Mouse (Mus musculus) cerebellum, adult 8-10 months (tissue): ENCODE measurements around the gene Gm28539.
"Not testable (repeated sequence)": the region's sequence is repeated elsewhere in the genome, so short reads cannot be mapped to it uniquely, and the experiment has no call there.

Source experiments
- DNase-seq: peaks from one replicate; pipeline ENCODE4 v3.0.0; 2022

The Gm28539 gene

DNA sequence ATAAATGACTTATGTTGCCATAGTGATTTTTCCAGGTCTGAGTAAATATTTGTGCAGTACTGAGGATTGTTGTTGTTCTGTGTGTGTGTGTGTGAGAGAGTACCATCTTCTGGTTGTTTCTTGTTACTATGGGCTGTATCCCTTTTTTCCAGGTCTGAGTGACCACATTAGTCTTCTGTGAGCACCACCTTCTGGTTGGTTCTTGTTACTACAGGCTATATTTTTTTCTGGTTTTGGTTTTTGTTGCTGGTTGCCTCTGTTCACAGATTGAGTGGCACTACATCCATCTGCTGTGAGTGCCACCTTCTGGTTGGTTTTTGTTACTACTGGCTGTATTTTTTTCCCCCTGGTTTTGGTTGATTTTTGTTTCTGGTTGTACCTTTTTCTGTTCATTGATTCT is 22.2 kb downstream of the Gm28539 start:
- DNase-seq, result peak; percentile 78

DNA sequence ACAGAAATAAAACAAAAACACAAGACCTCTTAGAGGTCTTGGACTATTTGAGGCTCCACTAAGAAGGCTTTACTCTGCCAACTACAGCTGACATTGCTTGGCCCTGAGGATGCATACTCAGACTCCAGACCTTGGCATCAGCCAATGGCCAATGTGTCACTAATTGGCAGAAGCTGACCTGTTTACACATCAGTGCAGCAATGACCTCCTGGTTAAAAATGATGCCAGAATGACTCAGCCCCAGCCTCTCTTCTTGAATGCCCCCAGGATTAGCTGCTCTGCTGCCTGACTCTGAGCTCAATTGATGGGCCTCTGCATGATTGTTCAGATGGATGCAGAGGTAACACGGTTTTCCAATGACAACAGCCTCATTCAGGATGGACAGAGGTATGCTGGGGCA is 23.8 kb downstream of the Gm28539 start:
- no peak for DNase-seq

DNA sequence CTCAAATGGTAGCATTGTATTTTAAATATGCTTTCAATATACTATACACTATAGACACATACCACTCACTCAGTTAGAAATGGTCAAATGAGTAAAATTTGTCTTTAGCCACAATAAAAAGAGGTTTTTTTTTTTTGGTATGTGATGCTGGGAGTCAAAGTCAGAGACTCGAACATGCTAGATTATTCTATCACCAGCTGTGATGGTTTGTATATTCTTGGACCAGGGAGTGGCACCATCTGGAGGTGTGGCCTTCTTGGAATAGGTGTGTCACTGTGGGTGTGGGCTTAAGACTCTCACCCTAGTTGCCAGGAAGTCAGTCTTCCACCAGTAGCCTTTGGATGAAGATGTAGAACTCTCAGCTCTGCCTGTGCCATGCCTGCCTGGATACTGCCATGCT is 34.1 kb downstream of the Gm28539 start:
- DNase-seq, result not testable (repeated sequence)

DNA sequence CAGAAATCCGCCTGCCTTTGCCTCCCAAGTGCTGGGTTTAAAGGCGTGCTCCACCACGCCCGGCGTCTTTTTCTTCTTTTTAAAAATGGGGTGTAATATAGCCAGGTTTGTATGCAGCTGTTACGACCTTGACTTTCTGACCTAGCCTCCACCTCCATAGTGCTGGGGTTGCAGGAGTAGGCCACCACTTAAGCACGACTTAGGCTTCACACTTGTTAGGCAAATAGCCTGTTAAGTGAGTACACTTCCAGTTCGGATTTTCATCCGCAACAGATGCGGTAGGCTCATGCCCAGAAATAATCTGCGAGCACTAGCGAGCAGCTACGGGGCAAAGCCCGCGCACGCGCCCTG is 39.7 kb downstream of the Gm28539 start:
- DNase-seq, result no peak

DNA sequence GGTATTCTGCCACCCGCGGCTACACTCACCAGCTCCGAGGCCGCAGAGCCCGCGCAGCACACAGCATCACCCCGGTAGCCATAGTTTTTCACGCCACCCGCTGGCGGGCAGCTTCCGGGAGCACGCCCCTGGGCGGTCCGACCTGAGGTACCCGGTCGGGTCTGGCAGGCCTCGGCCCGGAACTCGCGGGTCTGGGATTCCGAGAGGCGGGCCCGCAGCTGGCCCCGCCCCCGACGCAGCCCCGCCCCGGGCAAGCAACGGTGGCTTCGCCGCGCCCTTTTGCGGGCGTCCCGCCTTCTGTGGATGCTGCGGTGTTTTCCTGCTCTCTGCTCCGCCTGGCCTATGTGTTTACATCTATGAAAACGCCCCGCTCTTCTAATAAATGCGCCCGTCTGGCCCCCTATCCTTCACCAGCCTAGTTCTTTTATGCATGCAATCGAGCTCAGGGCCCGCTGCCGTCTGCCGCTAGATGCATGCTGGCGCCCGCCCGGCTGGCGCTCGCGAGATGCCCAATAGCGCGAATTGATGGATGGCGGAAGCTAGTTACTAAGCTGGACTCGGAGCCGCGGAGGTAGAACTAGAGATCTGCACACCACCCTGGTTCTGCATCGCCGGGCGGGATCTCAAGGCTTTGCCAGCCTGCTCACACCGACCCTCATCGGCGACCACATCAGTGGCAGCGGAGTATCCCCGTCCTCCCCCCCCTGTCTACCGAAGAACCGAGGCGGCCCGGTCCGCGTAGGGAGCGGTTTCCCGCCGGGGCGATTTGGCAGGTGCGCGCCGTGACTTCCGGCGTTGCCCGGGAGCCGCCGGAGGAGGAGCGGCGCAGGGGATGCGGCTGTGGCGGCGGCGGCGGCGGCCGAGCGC is 40.3 kb downstream of the Gm28539 start, which contains the start of the genes Mrpl40 and Hira:
Gene Mrpl40, minus strand, starts transcription at position 421 of the 867 bp plus-strand sequence.
Gene Hira, plus strand, starts transcription at position 596 of the 867 bp plus-strand sequence.
- peak; percentile 94 for DNase-seq

DNA sequence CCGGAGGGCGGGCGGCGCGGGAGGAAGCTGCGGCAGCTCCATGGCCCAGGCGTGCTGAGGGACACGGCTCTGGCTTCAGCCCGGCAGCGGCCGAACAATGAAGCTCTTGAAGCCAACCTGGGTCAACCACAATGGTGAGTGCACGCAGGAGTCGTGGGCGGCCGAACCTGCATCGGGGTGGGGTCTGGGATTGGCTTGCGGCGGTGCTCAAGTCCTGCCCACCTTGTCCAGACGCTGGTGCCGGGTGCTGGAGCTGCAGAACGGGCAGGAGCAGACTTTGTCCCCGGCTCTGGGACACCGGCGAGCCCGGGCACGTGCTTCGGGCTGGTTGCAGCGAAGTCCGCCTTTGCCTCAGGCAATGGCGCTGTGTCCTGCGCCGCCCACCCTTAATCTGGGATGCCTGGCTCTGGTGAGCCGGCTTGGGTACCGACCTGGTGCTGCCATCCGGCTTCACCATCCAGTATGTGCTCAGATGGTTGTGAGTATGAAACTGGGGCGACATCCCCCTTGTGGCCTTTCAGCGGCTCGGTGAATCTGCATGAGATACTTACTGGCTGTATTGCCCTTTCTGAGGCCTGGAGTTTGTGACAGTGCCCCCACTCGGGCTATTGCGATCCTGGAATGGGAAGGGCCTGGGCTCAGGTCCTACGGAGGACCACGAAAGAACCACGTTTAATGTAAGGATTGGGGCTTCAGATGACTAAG is 41.2 kb downstream of the Gm28539 start:
- DNase-seq, result no peak

DNA sequence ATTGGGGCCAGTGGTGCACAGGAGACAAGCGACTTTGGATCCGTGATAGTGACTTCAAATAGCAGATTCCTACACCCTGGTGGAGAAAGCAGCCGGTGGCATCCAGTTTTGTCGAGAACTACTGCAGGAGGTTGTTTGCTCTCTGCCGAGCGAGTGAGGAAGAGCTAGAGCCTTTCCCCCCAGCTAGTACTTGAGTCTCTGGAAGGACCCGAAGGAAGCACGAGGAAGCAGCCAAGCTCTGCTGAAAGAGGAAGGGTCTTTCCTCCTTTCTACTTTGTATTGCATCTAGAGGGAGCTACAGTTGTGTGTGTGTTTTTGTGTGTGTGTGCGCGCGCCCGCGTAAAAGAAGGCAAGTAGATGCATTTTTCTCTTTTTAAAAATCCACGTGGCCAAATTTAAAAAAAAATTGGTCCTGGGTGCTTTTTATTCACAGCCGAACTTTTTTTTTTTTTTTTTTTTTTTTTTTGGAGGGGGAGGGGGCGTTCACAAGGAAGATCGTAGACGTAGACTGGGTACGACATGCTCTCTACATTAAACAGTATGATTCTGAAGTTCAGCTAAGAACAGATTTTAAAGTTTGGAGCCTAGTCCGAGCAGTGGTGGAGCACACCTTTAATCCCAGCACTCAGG is 41.8 kb downstream of the Gm28539 start:
- no peak for DNase-seq

DNA sequence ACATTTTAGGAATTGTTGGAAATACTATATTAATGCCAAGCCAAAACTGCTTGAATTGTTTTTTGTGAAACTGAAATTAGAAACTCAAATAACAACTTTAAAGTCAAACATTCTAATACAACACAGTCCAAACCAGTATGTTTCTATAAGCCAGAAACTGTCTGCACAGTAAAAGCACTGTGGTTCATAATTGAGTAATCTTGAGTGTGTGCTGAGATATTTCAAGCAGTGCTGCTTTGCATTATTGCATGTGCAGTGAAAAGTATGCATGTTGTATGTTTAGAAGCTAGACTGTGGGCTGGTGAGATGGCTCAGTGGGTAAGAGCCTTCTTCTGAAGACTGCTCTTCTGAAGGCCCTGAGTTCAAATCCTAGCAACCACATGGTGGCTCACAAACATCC is 47.7 kb downstream of the Gm28539 start:
- DNase-seq, result no peak

DNA sequence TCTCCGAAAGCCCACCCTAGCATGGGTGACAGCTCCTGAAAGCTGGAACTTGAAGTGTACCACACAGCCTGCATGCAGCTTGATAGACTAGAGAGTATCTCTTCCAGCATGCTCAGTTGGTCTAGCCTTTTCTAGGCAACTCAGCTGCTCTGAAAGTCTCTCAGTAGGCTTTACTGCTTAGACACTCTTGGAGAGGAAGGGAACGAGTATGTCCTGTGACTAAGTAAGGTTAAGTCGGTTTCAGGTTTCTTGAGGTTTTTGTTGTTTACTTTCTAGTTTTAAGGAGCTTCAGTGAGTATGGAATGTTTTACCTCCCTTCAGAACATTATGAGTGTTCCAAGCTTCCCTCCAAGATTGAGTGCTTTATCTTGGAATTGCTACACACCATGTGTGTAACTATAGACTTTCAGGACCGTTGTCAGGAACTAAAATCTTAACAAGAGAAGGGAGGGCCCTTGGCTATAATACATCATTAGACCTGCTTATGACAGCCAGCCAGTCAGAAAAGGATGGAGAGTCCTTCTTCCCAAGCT is 57.5 kb downstream of the Gm28539 start:
- no peak for DNase-seq

DNA sequence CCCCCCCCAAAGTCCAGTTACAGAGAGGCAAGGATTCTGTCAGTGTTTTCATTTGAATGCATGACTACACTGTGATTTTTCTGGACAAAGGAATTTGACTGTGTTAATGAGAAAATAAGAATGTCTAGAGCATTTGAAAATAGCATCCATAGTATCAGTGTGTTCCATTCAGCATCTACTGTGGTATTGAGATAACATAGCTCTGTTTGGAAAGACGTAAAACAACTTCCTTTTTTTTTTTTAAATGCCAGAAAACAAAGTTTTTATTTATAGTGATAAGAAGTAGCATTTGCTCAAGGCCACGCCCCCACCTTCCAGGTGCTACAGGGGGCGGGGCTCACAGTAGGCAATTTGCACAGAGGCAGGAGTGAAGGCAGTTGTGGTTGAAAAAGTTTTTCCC is 58.9 kb downstream of the Gm28539 start:
- no peak for DNase-seq

DNA sequence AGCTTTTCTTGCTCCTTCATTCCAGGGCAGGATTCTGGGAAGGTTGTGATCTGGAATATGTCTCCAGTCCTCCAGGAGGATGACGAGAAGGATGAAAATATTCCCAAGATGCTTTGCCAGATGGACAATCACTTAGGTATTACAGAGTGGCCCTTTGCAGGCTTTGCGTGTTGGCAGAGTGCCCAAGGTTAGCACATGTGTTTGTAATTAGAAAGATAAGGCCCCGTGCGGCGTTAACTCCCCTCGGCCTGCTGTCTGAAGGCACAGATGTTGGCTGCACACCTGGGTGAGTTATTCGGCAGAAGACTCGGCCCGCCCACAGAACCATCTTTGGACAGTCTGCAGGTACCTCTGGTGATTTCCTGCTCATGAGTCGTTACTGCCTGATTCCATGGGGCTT is 60.0 kb downstream of the Gm28539 start:
- DNase-seq, result no peak

DNA sequence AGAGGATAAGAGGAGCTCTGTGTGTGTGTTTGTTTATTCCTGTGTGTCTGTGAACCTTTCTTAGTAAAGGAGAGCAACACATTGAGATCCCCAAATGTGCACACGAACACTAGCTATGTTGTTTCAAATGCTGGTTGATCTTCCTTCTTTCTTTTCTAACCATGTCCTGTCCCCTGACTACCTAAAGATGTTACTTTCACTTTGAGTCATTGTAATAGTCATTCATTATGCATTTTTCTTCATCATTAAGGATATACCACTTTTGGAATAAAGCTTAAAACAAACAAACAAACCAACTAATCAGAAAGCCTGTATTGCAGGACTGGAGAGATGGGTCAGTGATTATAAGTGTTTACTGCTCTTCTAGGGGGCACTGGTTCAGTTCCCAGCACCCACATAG is 69.3 kb downstream of the Gm28539 start:
- no peak for DNase-seq

DNA sequence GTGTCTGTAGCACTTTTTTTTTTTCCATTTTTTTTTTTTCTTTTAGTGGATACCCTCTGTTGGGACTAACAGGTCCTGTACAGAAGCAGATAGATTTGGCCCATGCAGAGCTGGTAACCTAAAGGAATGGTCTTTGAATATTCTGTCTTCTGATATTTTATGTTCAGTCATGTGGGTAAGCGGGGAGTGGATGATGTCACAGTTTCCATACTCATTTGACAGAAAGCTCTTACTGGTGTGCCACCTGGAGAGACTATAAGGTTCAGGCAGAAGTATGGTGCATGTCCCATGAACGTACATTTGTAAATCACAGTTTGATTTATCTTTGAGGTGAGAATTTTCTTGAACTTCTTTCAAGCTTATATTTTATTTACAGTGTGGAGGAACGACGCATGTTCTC is 79.7 kb downstream of the Gm28539 start:
- DNase-seq, result no peak

DNA sequence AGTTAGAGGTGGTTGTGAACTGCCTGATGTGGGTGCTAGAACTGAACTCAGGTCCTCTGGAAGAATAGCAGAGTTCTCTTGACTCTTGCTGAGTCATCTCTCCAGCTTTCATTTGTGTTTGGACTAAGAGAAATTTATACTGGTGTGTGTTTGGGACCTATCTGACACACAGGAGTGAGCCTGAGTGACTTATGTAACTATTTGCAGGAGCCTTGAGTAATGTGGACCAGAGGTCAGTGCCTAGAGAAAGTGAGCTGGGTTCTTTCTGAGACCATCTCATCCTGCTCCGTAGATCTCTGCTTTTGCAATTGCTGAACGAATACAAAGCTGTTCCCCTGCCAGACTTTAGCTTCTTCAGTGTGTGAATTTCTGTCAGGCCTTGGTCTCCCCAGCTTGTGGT is 85.4 kb downstream of the Gm28539 start:
- DNase-seq, result no peak

DNA sequence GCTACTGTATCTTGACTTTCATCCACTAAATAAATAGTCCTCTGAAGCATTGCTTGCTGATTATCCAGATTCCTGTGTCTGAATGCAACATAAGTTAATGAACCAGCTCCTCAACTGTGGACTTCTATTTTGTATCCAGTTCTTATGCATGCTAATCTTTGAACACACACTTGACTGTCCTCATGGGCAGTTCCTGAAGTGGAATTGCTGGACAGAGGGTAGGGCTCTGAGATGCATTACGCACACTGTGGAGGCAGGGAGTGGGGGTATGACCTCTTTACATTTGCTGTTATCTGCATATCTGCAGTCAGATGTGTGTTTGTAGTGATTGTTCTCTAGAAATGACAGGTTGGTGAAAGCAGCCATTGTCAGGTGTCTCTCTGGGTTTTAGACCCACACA is 91.6 kb downstream of the Gm28539 start:
- DNase-seq, result no peak

DNA sequence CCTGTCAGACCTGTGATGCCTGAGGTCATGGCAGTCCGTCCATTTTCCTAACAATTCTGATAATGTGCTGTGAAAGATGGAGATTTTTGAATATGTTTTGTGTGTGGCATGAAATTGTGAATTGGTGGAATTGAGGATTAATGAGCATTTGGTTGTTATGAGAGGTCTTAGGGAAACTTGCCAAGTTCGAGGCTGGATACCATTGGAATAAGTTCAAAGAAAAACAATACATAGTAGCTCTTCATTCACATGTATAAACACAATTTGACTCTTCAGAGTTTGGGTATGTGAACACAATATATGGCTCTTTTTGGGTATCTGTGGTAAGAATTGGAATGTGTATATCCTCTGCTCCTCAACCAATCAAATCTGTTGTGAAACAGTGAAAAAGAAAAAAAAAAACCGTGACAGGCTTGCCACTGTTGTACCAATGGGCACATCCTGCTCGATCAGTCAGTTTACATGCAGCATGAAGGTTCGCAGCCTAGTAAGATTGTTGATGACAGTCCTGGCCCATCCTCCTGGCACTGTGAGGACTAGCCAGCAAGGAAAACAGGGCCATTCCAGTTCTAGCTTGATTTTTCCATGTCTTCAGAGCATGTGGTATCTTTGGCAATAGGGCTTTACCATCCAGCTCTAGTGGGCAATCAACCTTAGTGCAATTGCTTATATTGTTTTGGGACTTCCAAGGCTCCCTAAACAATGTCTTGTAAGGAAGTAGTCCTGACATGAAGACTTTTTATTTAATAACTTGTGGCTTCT is 102.1 kb downstream of the Gm28539 start:
- no peak for DNase-seq

DNA sequence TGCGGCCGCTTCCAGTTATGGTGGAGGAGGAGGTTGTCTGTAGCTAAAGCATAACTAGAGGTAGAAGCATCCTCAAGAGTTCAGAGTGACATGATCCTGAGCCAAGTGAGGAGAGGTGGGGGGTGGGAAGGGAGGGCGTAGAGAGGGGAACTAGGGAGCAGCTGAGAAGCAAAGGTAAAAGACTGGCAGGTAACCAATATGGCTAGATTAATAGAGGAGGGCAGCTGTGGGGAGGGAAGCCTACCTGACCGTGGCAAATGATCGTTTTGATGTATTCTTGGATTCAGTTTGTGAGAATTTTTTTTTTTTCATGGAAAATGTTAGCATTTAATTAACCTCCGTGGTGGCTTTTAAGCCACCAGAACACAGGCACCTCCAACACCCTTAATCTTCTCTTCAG is 107.5 kb downstream of the Gm28539 start:
- no peak for DNase-seq

DNA sequence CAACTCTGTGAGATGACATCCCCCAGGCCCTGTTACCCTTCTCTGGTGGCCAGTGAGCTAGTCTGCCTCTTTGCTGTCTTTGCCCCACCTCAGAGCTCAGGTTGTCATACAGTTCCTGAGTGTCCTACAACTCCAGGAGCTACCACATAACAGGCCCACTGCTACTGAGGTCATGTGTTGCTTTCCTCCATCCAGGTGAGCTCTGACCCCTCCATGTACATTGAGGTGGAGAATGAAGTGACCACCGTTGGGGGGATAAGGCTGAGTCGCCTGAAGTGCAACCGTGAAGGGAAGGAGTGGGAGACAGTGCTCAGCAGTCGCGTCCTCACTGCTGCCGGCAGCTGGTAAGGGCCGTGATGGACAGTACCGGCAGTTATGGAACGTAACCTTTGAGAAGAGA is 112.6 kb downstream of the Gm28539 start:
- DNase-seq, result no peak

DNA sequence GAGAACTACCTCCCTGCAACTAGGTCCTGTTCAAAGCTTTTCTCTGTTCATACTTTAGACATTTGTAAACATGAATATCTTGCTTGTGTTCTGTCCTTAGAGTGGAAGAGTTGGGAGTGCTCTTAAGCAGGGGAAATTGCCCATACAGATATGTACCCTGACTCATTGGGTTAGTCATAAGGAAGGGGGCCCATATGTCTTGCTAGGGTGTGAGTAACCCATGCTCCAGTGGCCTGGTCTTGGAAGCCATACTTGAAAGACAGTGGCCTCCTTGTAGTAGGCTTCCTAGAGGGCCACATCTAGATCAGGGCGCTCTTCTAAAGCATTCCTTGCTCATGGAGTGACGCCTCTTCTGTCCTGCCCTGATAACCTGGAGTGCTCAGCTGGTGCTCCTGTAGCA is 114.0 kb downstream of the Gm28539 start:
- no peak for DNase-seq

DNA sequence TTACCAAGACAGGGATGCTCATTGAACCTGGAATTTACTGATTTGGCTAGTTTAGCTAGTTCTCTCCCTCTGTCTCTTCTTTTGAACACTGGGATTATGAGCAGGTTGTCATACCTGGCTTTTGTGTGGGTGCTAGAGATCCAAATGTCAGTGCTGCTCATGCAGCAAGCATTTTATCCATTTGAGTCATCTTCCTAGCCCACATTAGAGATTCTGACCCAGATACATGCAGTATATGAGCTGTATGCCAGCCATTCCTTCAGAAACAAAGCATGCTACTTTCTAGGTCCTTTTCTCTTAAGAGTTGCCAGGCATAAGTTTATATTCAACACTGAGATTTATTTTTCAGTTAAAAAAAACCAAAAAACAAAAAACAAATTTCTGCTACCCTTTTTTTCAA is 116.4 kb downstream of the Gm28539 start:
- DNase-seq, result no peak

DNA sequence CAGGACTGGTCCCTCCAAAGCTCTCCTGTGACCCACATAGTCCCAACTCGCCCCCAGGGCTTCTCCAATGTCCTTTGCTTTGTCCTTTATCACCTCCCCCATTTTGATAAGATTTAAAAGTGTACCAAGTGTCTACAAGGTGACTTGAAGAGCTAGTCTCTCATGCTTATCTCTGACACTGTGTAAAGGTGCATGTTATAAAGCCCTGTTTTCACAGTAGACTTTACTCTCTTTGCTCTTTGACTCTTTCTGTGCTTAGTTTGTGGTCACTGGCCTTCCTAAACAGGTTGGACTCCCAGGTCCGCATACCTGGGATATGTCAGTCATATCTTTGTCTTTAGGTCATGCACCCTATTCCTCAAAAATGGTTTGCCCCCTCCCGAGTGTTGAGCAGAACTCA is 118.7 kb downstream of the Gm28539 start:
- no peak for DNase-seq

DNA sequence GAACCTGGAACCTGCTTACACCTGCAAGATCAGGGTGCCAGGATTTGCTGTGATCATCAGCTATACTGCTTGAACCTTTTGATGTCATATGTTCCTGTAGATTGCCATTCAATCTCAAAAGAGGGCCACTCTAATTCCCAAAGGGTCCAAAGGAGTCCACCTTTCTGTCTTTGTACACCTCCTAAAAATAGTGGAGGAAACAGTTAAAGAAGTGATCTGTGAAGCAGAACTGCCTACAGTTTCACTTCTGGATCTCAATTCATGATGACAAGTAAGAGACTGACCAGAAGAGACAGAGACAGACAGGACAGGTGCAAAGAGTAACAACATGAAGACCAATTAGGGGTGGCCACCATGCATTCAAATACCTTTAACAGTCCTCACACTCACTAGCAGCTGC is 127.1 kb downstream of the Gm28539 start:
- no peak for DNase-seq
